Mouse (Mus musculus) right cerebral cortex, postnatal 36 days (tissue): ENCODE measurements at regions not wholly inside any gene's neighbourhood (a gene's known extent, or its start where the extent isn't known, plus 50 kb on each side); places are given as distances from the start of the nearest gene placed in this dataset.
A peak's percentile ranks its signal among the peaks of the same experiment; 100 is the strongest.

Source experiments
- DNase-seq, 2 experiments: peaks; one replicate each; pipeline ENCODE4 v3.0.0; 2022; ENCODE audit warnings: low spot score in 2 of 2, mixed read lengths in 1 of 2

GRCm38 (mm10) chrX:67061216-67061615 lies 412.1 kb downstream of the Slitrk2 start:
- DNase-seq: peak; percentile 4

- DNase-seq: no peak
Observed at GRCm38 (mm10) chrX:67062509-67063030, 413.5 kb downstream of the Slitrk2 start.

GRCm38 (mm10) chrX:67092395-67092794 lies 443.3 kb downstream of the Slitrk2 start:
- DNase-seq: no peak
